Mouse (Mus musculus): Measurements from ENCODE around the gene Kif16b.

DNA sequence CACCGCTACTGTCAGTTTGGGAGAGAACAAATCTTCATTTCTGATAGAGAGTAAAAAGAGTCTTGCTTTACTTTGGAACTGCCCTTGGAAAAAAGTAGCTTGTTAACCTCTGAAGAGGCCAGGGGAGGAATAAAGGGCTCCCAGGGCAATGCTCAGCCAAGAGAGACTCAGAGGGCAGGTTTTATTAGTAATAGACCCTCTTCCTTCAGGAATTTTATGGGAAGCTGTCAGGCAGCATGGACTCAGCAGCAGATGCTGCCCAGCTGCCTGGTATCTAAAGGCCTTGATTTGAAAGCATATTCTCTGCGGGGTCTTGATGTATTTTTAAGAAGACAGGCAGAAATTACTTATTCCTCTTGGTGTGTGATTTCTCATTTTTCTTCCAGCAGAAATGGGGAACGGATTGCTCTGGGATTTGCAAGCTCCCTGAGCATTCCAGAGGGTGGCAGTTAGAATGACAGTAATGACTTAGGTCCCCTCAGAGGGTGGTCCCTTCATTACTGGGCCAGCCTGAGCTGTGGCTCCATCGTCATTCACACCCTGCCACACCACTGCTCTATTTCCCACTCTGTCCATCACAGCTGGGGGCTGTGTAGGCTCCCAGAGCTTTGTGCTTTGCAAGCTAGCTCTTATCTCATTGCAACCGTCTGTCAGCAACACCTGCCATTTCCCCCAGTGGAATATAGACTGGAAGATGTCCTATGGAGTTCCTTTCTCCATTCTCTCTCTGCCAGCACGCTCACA, 39.7 kb upstream of the Kif16b start:
- TF ChIP-seq MAFK (IDR thresholded peaks at IDR 0.05; ENCODE audit: insufficient read depth, low read depth, low read length) (no peak), CHD2 (IDR thresholded peaks at IDR 0.05; ENCODE audit: low read depth, low read length) (no peak), HCFC1 (IDR thresholded peaks at IDR 0.05; ENCODE audit: borderline replicate concordance, insufficient read depth, low read length) (no peak), ZC3H11A (IDR thresholded peaks at IDR 0.05; ENCODE audit: borderline replicate concordance, low read depth, low read length) (no peak), ZNF384 (IDR thresholded peaks at IDR 0.05; ENCODE audit: low read depth, low read length) (no peak)
